Mouse (Mus musculus) ES-Bruce4 (cell line): ENCODE measurements around the gene Hcn2. TPM values are rescaled to one million over a fixed set of nuclear protein-coding genes. Genes with fewer than 3 reads are reported as not detected.

Experiments
- H3K27ac ChIP-seq: 2 replicates; pipeline ENCODE4 v1.5.1; 2012; ENCODE audit warnings: low read length, inconsistent platforms; ENCODE audit not compliant: insufficient read depth
- H3K27me3 ChIP-seq: 2 replicates; pipeline ENCODE4 v1.6.1; 2012; ENCODE audit warnings: mild to moderate bottlenecking, low read length, inconsistent platforms; ENCODE audit not compliant: control insufficient read depth, poor library complexity, insufficient read depth, severe bottlenecking
- H3K36me3 ChIP-seq: 2 replicates; pipeline ENCODE4 v1.6.1; 2012; ENCODE audit warnings: inconsistent platforms, mild to moderate bottlenecking, low read length, moderate library complexity; ENCODE audit not compliant: control insufficient read depth, poor library complexity, insufficient read depth, severe bottlenecking
- H3K4me1 ChIP-seq: one replicate; pipeline ENCODE4 v1.8.1; 2011; ENCODE audit warnings: low read length; ENCODE audit not compliant: control insufficient read depth, insufficient read depth
- H3K4me3 ChIP-seq: 2 replicates; pipeline ENCODE4 v1.5.1; 2011; ENCODE audit warnings: low read depth, mild to moderate bottlenecking, low read length
- H3K9ac ChIP-seq: 2 replicates; pipeline ENCODE4 v1.6.1; 2012; ENCODE audit warnings: low read depth, mild to moderate bottlenecking, inconsistent platforms; ENCODE audit not compliant: poor library complexity, severe bottlenecking
- H3K9me3 ChIP-seq: replicated peaks from 2 replicates; pipeline ENCODE4 v1.6.1; 2012; ENCODE audit warnings: mild to moderate bottlenecking, low read length, inconsistent platforms; ENCODE audit not compliant: control insufficient read depth, poor library complexity, insufficient read depth, severe bottlenecking
- CTCF ChIP-seq: IDR thresholded peaks from one replicate; pipeline ENCODE4 v1.8.1; 2011; ENCODE audit warnings: low read depth, low read length
- EP300 ChIP-seq: IDR thresholded peaks from 2 replicates; pipeline ENCODE4 v1.6.1; 2011; ENCODE audit warnings: low read depth, low read length; ENCODE audit not compliant: insufficient read depth
- POLR2A ChIP-seq: IDR thresholded peaks from one replicate; pipeline ENCODE4 v1.8.1; 2011; ENCODE audit warnings: low read length; ENCODE audit not compliant: insufficient read depth
- polyA plus RNA-seq: library from polyadenylated mRNA; stranded (reverse); fragments of >200 nt; gene quantifications from 2 replicates; pipeline ENCODE4 v1.2.4, GENCODE M21; 2011; ENCODE audit warnings: low read depth; ENCODE audit not compliant: missing spikeins, insufficient read depth, insufficient read length

Hcn2 gene
- polyA plus RNA-seq, 1 experiment = 7.3 TPM

DNA sequence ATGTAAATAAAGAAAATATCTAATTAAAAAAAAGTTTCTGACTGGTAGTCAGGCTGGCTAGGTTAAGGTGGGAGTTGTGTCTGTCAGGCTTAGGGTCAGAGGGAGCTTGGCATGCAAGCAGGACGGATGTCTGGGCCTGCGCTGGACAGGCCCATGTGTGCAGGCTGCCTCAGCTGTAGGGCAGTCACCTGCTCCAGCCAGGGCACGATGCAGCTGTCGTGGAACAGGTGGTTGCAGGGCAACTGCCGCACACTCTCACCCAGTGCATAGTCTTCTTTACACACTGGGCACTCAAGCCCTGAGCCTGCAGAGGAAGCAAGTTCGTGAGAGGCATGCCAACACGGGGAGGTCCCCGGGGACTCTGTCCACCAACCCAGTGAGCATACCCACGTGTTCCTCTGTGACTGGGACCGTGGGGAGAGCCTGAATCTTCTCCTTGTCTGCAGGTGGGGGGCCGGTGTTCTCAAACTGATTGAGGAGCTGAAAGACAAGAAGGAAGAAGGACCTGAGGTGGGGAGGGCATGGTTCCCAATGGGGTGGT is 44.2 kb downstream of the Hcn2 start:
- Histone ChIP-seq H3K4me1 (peaks cover 3% of the 10 kb centered on the region), H3K36me3 (peaks cover 13% of the 10 kb centered on the region), H3K27ac (no peak overlapping the region), H3K27me3 (no peaks in the 10 kb centered on the region), H3K4me3 (no peak overlapping the region), H3K9me3 (no peaks in the 10 kb centered on the region), H3K9ac (no peak overlapping the region)
- no peak for TF ChIP-seq CTCF
- TF ChIP-seq EP300 = no peak
- TF ChIP-seq POLR2A = no peak

DNA sequence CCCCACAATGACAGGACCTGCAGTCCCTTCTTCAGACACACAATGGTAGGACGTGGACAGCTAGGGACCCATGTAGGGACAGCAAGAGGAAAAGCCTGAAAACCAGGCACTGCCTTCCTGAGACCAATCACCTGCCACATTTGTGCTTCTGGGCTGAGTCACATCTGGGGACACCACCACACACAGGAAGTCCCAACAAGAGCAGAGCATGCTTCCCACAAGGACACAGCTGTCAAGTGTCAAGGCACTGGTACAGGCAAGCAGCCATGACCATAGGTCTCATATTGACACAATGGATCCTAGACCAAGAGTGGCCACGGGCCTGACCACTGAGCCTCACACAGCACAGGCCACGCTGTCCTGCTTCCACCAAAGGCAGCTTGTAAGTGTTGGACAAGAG is 46.4 kb downstream of the Hcn2 start:
- H3K27ac ChIP-seq = no peak overlapping the region
- no peak overlapping the region for H3K4me3 ChIP-seq
- TF ChIP-seq POLR2A (no peak), EP300 (no peak), CTCF (no peak)
- H3K36me3 ChIP-seq = peaks cover 13% of the 10 kb centered on the region
- peaks cover 3% of the 10 kb centered on the region for H3K4me1 ChIP-seq
- no peaks in the 10 kb centered on the region for H3K27me3 ChIP-seq
- H3K9ac ChIP-seq = no peak overlapping the region
- no peaks in the 10 kb centered on the region for H3K9me3 ChIP-seq

DNA sequence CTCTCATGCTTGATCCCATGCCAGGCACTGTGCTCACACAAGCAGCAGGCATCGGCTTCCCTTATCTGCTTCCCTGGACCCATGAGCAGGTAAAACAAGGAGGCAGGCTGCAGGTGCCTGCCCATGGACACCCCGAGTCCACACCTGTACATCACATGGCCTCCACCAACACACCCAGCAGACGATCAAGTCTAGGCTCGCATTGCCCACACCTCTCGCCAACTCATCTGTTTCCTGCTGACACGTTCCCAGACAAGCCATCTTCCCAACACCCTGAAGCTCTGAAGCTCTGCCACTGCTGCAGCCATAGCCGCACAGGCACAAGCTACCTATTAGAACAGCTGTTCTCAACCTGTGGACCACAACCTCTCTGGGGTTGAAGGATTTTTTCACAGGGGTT is 47.8 kb downstream of the Hcn2 start:
- Histone ChIP-seq H3K9me3 (no peaks in the 10 kb centered on the region), H3K4me3 (no peak overlapping the region), H3K9ac (no peak overlapping the region), H3K27ac (no peak overlapping the region), H3K27me3 (no peaks in the 10 kb centered on the region), H3K4me1 (peaks cover 3% of the 10 kb centered on the region), H3K36me3 (peaks cover 13% of the 10 kb centered on the region)
- TF ChIP-seq CTCF (no peak), POLR2A (no peak), EP300 (no peak)

DNA sequence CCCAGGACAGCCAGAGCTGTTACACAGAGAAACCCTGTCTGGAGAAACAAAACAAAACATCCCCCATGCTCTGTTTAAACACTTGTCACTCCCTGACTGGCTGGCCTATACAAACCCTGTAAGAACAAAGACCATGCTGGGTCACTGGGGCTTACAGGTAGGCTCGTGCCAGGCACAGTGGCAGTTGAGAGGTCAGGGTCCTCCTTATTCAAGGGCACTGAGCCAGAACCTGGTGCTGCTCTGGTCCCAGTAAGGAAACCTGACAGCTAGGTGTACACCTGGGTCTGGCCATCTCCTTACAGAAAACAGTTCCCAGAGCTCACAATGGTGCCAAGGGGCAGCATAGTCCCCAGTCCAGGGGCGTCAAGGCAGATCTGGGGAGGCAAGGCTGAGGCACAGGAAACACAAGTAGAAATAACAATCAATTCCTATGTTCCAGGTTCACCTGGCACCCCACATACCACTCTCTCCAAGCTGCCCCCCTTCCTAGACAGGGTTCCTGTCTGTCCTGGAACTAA is 48.9 kb downstream of the Hcn2 start:
- no peak for TF ChIP-seq EP300
- TF ChIP-seq POLR2A = no peak
- no peak for TF ChIP-seq CTCF
- Histone ChIP-seq H3K9ac (peak overlapping the region; percentile 89), H3K4me1 (peaks cover 3% of the 10 kb centered on the region), H3K27ac (no peak overlapping the region), H3K27me3 (no peaks in the 10 kb centered on the region), H3K9me3 (no peaks in the 10 kb centered on the region), H3K36me3 (peaks cover 13% of the 10 kb centered on the region), H3K4me3 (peak overlapping the region; percentile 85)

DNA sequence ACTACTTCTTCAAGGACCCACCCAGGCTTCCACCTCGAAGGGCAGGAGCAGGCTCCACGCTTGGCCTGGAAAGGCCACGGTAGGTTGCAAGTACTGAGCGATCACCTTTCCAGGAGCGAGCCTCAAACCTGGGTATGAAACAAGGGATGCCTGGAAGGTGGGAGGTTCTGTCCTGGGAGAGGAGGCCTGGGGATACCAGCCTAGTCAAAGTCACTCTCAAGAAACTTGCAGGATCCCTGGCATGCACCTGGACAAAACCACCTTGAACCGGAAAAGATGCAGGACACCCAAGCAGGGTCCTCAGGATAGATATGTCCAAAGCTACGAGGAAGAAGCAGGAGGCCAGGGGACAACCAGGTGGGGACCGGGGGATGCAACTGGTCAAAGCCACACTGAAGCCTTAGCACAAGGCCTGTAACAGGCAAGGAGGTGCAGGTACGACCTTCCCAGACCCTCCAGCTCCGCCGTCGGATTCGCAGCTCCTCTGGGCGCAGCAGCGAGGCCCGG is 49.6 kb downstream of the Hcn2 start:
- Histone ChIP-seq H3K4me3 (peak overlapping the region; percentile 85), H3K9me3 (no peaks in the 10 kb centered on the region), H3K27me3 (no peaks in the 10 kb centered on the region), H3K4me1 (peaks cover 3% of the 10 kb centered on the region), H3K9ac (peak overlapping the region; percentile 89), H3K36me3 (peaks cover 7% of the 10 kb centered on the region), H3K27ac (no peak overlapping the region)
- TF ChIP-seq EP300 (no peak), POLR2A (no peak), CTCF (no peak)

DNA sequence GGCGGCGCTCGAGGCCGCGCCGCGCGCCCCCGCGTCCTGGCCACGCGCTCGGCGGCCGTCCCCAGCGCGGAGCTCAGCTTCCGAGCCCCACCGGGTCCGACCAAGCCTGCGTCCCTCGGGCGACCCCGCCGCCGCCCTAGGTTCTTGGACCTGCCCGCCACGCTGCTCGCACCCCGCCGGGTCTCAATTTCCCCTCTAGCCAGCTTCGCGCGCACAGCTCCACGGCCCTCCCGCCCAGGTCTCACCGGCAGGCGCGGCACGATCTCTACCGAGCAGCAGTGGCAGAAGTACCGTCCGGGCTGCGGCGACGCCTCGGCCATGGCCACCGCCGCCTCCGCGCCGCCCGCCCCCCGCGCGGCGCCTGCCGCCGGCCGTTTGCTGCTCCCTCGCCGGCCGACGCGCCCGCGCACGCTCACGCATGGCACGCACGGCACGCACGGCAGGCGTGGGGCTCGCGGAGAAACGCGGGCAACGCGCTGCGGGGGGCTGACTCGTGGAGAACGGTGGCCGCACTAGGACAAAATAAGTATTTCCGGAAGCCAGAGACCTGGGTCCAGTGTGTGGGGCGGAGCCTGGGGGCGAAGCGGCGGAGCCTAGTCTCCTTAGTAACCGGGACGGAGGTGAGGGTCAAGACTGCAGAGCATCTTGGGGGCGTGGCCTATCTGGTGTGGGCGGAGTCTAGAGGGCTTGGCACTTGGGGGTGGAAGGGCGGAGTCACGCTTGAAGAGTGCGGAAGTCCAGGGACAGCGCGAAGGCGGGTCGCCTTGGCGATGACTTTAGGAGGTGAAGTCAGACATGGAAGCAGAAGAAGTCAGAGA is 50.3 kb downstream of the Hcn2 start, which contains the start of gene Rnf126:
Rnf126 (minus strand) TSS at position 445 of the 818 bp plus-strand sequence.
- peak within 1 kb of the TSS; percentile 89 for H3K9ac ChIP-seq
- no peak for TF ChIP-seq CTCF
- 0 out of 2 replicates have a peak, but pooled peaks have one; percentile 48 for TF ChIP-seq EP300
- no peak for TF ChIP-seq POLR2A
- no peaks in the 10 kb centered on the region for H3K27me3 ChIP-seq
- peaks cover 3% of the 10 kb centered on the region; the same call in 1 of the 2 replicates for H3K36me3 ChIP-seq
- peak within 1 kb of the TSS; percentile 85 for H3K4me3 ChIP-seq
- H3K4me1 ChIP-seq = peaks cover 3% of the 10 kb centered on the region
- H3K9me3 ChIP-seq = no peaks in the 10 kb centered on the region
- H3K27ac ChIP-seq = peak within 1 kb of the TSS; percentile 28; the same call in 1 of the 2 replicates
